Mouse (Mus musculus): ENCODE results near the gene Aadacl3. TPM values are rescaled to one million over a fixed set of nuclear protein-coding genes. Genes with fewer than 3 reads are reported as not detected.

Aadacl3 gene
- polyA plus RNA-seq (2012; rRNA removed) (not detected in 2 replicates), polyA plus RNA-seq (2014; fragmentation: Nextera tagmentation; extraction: Ambion mirVana) (not detected in 2 replicates)

GRCm38 (mm10) chr4:144463656-144464055, at the start of gene Aadacl3:
Gene Aadacl3 (minus strand): TSS chr4:144463756.
- H3K9ac ChIP-seq (ENCODE audit: low read depth, low read length, severe bottlenecking), result no peak within 1 kb of the TSS
- no peak for TF ChIP-seq POLR2A (IDR thresholded peaks at IDR 0.05; ENCODE audit: borderline replicate concordance, extremely low read depth, insufficient read depth, insufficient read length)
- no peaks in the 10 kb centered on the region for H3K36me3 ChIP-seq (ENCODE audit: control insufficient read depth, insufficient read depth, low read length)
- ATAC-seq (ENCODE audit: low FRiP score, low read depth) (no peak), DNase-seq (ENCODE audit: low spot score) (no peak)
- no peaks in the 10 kb centered on the region for H3K4me1 ChIP-seq (ENCODE audit: control insufficient read depth, insufficient read depth, low read length)
- H3K27me3 ChIP-seq (ENCODE audit: control insufficient read depth, insufficient read depth, low read length), result no peaks in the 10 kb centered on the region
- H3K4me3 ChIP-seq (replicated peaks; ENCODE audit: low read length), result no peak within 1 kb of the TSS
- H3K4me2 ChIP-seq (replicated peaks; ENCODE audit: low read depth, low read length, severe bottlenecking), result no peak within 1 kb of the TSS
- WGBS, result 67% methylated on average over 3 of the region's 3 CpGs
- no peaks in the 10 kb centered on the region for H3K9me3 ChIP-seq (ENCODE audit: control insufficient read depth, low read length)
- no peak within 1 kb of the TSS for H3K27ac ChIP-seq (replicated peaks; ENCODE audit: low read depth, low read length)

DNA sequence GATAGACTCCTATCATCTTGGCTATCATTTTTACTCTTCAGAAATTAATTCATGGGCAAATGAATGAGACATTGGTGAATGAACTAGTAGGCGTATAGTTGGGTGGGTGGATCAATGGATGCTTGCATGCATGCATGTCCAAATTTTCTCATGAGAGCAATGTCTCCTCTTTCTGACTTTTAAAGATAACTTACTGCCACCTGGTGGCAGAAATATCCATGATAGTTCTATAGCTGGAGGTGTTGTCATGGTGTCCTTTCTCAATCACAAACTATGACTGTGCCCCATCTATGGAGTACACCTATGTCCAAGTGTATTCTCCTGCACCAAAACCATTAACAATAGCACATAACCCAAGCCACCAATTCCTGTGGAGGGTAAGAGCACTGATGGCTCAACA, 43.0 kb upstream of the Aadacl3 start:
- H3K27me3 ChIP-seq (ENCODE audit: control insufficient read depth, insufficient read depth, low read length), result no peaks in the 10 kb centered on the region
- H3K9me3 ChIP-seq (ENCODE audit: control insufficient read depth, low read length), result no peaks in the 10 kb centered on the region
- no peak for DNase-seq (ENCODE audit: low spot score)
- H3K4me2 ChIP-seq (replicated peaks; ENCODE audit: low read depth, low read length, severe bottlenecking), result no peak overlapping the region
- TF ChIP-seq POLR2A (IDR thresholded peaks at IDR 0.05; ENCODE audit: borderline replicate concordance, extremely low read depth, insufficient read depth, insufficient read length), result no peak
- ATAC-seq (ENCODE audit: low FRiP score, low read depth), result no peak
- no peaks in the 10 kb centered on the region for H3K4me1 ChIP-seq (ENCODE audit: control insufficient read depth, insufficient read depth, low read length)
- H3K4me3 ChIP-seq (replicated peaks; ENCODE audit: low read length), result no peak overlapping the region
- H3K27ac ChIP-seq (replicated peaks; ENCODE audit: low read depth, low read length), result no peak overlapping the region
- no peak overlapping the region for H3K9ac ChIP-seq (ENCODE audit: low read depth, low read length, severe bottlenecking)
- 92% methylated on average over 1 of the region's 1 CpGs for WGBS
- no peaks in the 10 kb centered on the region for H3K36me3 ChIP-seq (ENCODE audit: control insufficient read depth, insufficient read depth, low read length)

DNA sequence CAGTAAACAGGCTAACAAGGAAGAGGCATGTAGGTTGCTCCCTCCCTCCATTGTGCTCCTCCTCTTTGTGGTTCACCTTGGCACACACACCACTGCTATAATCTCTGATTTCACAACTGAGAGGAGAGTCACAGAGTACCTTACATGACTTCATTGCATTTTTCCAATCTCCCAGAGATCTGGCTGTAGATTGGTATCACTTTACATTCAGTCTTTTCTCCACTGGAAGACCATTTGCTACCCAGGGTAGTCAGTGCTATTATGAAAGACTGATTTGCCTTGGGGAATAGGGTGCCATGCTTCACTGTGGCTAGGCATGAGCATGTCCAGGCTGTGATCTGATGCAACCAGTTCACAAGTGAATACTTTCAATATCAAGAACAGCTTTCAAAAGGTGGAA, 29.8 kb upstream of the Aadacl3 start:
- Histone ChIP-seq H3K4me3 (replicated peaks; ENCODE audit: low read length) (no peak overlapping the region), H3K4me2 (replicated peaks; ENCODE audit: low read depth, low read length, severe bottlenecking) (no peak overlapping the region), H3K36me3 (ENCODE audit: control insufficient read depth, insufficient read depth, low read length) (no peaks in the 10 kb centered on the region), H3K27ac (replicated peaks; ENCODE audit: low read depth, low read length) (no peak overlapping the region), H3K27me3 (ENCODE audit: control insufficient read depth, insufficient read depth, low read length) (no peaks in the 10 kb centered on the region), H3K9ac (ENCODE audit: low read depth, low read length, severe bottlenecking) (no peak overlapping the region), H3K9me3 (ENCODE audit: control insufficient read depth, low read length) (no peaks in the 10 kb centered on the region), H3K4me1 (ENCODE audit: control insufficient read depth, insufficient read depth, low read length) (no peaks in the 10 kb centered on the region)
- TF ChIP-seq POLR2A (IDR thresholded peaks at IDR 0.05; ENCODE audit: borderline replicate concordance, extremely low read depth, insufficient read depth, insufficient read length), result no peak
- ATAC-seq (ENCODE audit: low FRiP score, low read depth) (no peak), DNase-seq (ENCODE audit: low spot score) (no peak)

GRCm38 (mm10) chr4:144468091-144468490, 4.5 kb upstream of the Aadacl3 start:
- H3K36me3 ChIP-seq (ENCODE audit: control insufficient read depth, insufficient read depth, low read length), result no peaks in the 10 kb centered on the region
- ATAC-seq (ENCODE audit: low FRiP score, low read depth), result no peak
- no peaks in the 10 kb centered on the region for H3K4me1 ChIP-seq (ENCODE audit: control insufficient read depth, insufficient read depth, low read length)
- H3K9me3 ChIP-seq (ENCODE audit: control insufficient read depth, low read length), result no peaks in the 10 kb centered on the region
- WGBS, result 75% methylated on average over 1 of the region's 1 CpGs
- no peaks in the 10 kb centered on the region for H3K27me3 ChIP-seq (ENCODE audit: control insufficient read depth, insufficient read depth, low read length)
- H3K27ac ChIP-seq (replicated peaks; ENCODE audit: low read depth, low read length), result no peak overlapping the region
- no peak overlapping the region for H3K9ac ChIP-seq (ENCODE audit: low read depth, low read length, severe bottlenecking)
- no peak overlapping the region for H3K4me2 ChIP-seq (replicated peaks; ENCODE audit: low read depth, low read length, severe bottlenecking)
- DNase-seq (ENCODE audit: low spot score), result no peak
- no peak overlapping the region for H3K4me3 ChIP-seq (replicated peaks; ENCODE audit: low read length)
- TF ChIP-seq POLR2A (IDR thresholded peaks at IDR 0.05; ENCODE audit: borderline replicate concordance, extremely low read depth, insufficient read depth, insufficient read length), result no peak

GRCm38 (mm10) chr4:144465206-144465605, 1.6 kb upstream of the Aadacl3 start:
- WGBS, result 64% methylated on average over 2 of the region's 2 CpGs
- Histone ChIP-seq H3K4me2 (replicated peaks; ENCODE audit: low read depth, low read length, severe bottlenecking) (no peak overlapping the region), H3K27me3 (ENCODE audit: control insufficient read depth, insufficient read depth, low read length) (no peaks in the 10 kb centered on the region), H3K4me1 (ENCODE audit: control insufficient read depth, insufficient read depth, low read length) (no peaks in the 10 kb centered on the region), H3K9me3 (ENCODE audit: control insufficient read depth, low read length) (no peaks in the 10 kb centered on the region), H3K9ac (ENCODE audit: low read depth, low read length, severe bottlenecking) (no peak overlapping the region), H3K4me3 (replicated peaks; ENCODE audit: low read length) (no peak overlapping the region), H3K36me3 (ENCODE audit: control insufficient read depth, insufficient read depth, low read length) (no peaks in the 10 kb centered on the region), H3K27ac (replicated peaks; ENCODE audit: low read depth, low read length) (no peak overlapping the region)
- no peak for ATAC-seq (ENCODE audit: low FRiP score, low read depth)
- no peak for DNase-seq (ENCODE audit: low spot score)
- TF ChIP-seq POLR2A (IDR thresholded peaks at IDR 0.05; ENCODE audit: borderline replicate concordance, extremely low read depth, insufficient read depth, insufficient read length), result no peak

- WGBS, result 72% methylated on average over 2 of the region's 2 CpGs
- H3K9me3 ChIP-seq (ENCODE audit: control insufficient read depth, low read length), result no peaks in the 10 kb centered on the region
- H3K27me3 ChIP-seq (ENCODE audit: control insufficient read depth, insufficient read depth, low read length), result no peaks in the 10 kb centered on the region
- H3K27ac ChIP-seq (replicated peaks; ENCODE audit: low read depth, low read length), result no peak within 1 kb of the TSS
- DNase-seq (ENCODE audit: low spot score) (no peak), ATAC-seq (ENCODE audit: low FRiP score, low read depth) (no peak)
- H3K4me3 ChIP-seq (replicated peaks; ENCODE audit: low read length), result no peak within 1 kb of the TSS
- TF ChIP-seq POLR2A (IDR thresholded peaks at IDR 0.05; ENCODE audit: borderline replicate concordance, extremely low read depth, insufficient read depth, insufficient read length), result no peak
- H3K36me3 ChIP-seq (ENCODE audit: control insufficient read depth, insufficient read depth, low read length), result no peaks in the 10 kb centered on the region
- no peak within 1 kb of the TSS for H3K9ac ChIP-seq (ENCODE audit: low read depth, low read length, severe bottlenecking)
- H3K4me1 ChIP-seq (ENCODE audit: control insufficient read depth, insufficient read depth, low read length), result no peaks in the 10 kb centered on the region
- no peak within 1 kb of the TSS for H3K4me2 ChIP-seq (replicated peaks; ENCODE audit: low read depth, low read length, severe bottlenecking)
Observed at GRCm38 (mm10) chr4:144453217-144453616, 10.3 kb downstream of the Aadacl3 start, which contains the start of gene Gm9944. Gene Gm9944 (minus strand): TSS chr4:144453317.
